Mouse (Mus musculus) ES-E14 (cell line): Measurements from ENCODE around the gene Usp49.

Experiments used
- CHD2 ChIP-seq: IDR thresholded peaks from 2 replicates; pipeline ENCODE4 v1.6.1; 2014; ENCODE audit warnings: mild to moderate bottlenecking, low read depth, low read length, inconsistent platforms
- HCFC1 ChIP-seq: IDR thresholded peaks from 2 replicates; pipeline ENCODE4 v1.6.1; 2012; ENCODE audit warnings: low read length, inconsistent platforms, borderline replicate concordance; ENCODE audit not compliant: insufficient read depth
- MAFK ChIP-seq: IDR thresholded peaks from 2 replicates; pipeline ENCODE4 v1.6.1; 2014; ENCODE audit warnings: mild to moderate bottlenecking, low read depth, low read length, inconsistent platforms; ENCODE audit not compliant: insufficient read depth
- ZC3H11A ChIP-seq: IDR thresholded peaks from 2 replicates; pipeline ENCODE4 v1.6.1; 2012; ENCODE audit warnings: low read depth, mild to moderate bottlenecking, inconsistent platforms, low read length, borderline replicate concordance
- ZNF384 ChIP-seq: IDR thresholded peaks from 2 replicates; pipeline ENCODE4 v1.6.1; 2012; ENCODE audit warnings: low read depth, low read length, inconsistent platforms

- TF ChIP-seq ZNF384 (no peak), HCFC1 (no peak), MAFK (no peak), CHD2 (no peak), ZC3H11A (no peak)
Observed at GRCm38 (mm10) chr17:47633999-47634770, 3.7 kb downstream of the Usp49 start.
